In genomic region chr10:99576301-99576700, GRCm38 (mm10) we compare ENCODE assay signal across 21 mouse cellular contexts.
A peak's percentile ranks its signal among the peaks of the same experiment; 100 is the strongest.
DNase-seq lines count a peak whose midpoint lies in the region; ATAC-seq and TF ChIP-seq lines count a peak whose summit lies in the region.
"Had no signal": no experiment of that assay in that cellular context is flagged by ENCODE, and none has a peak within 500 bp of the region (broad histone marks: within the 10 kb centered on the region; RNA-seq: fewer than 3 reads in every experiment).

No protein-coding gene starts in this region.

- ATAC-seq in lung, postnatal 0 days: peak; percentile 61
- ATAC-seq: Patski had no signal

- TF ChIP-seq EP300 in lung, postnatal 0 days (IDR thresholded peaks at IDR 0.05): no peak; the same call in 1 of the 2 replicates

- H3K4me1 ChIP-seq in liver, adult 2 months (ENCODE audit: control insufficient read depth, insufficient read depth, low read length): no peaks in the 10 kb centered on the region; the same call in 1 of the 2 replicates
- no peaks in the 10 kb centered on the region for H3K4me1 ChIP-seq in lung, postnatal 0 days (ENCODE audit: insufficient read depth, low read depth, low read length)

- H3K27me3 ChIP-seq in liver, adult 2 months (ENCODE audit: control insufficient read depth, insufficient read depth, low read length): no peaks in the 10 kb centered on the region
- no peaks in the 10 kb centered on the region for H3K27me3 ChIP-seq in lung, postnatal 0 days (replicated peaks; ENCODE audit: insufficient read depth, low read length)
- H3K27me3 ChIP-seq: embryonic facial prominence, embryonic 12.5 days; forebrain, embryonic 13.5 days; Patski had no signal

- DNase-seq in liver, adult 2 months (ENCODE audit: extremely low read depth, low read depth, low spot score): peak; percentile 81
- DNase-seq in liver (no peak), NIH3T3 (ENCODE audit: low read depth) (peak; percentile 55), adipocyte (ENCODE audit: low spot score) (peak; percentile 8)
- DNase-seq in lung, postnatal 0 days (ENCODE audit: low spot score): peak; percentile 65
- no peak for DNase-seq in lung, postnatal 14 days
- DNase-seq in layer of hippocampus, postnatal 14 days (ENCODE audit: low spot score in 2 of 2): no peak
- DNase-seq: adrenal gland, adult 2 months; adrenal gland, postnatal 10 days; adrenal gland, postnatal 25 days; cerebellum, adult 11 months; cerebellum, adult 18-20 months; cerebellum, adult 8-10 months; cerebellum, adult 9-11 months; cerebellum, postnatal 25 days; forebrain, postnatal 0 days had no signal

- no peak overlapping the region for H3K4me2 ChIP-seq in lung, postnatal 0 days (replicated peaks; ENCODE audit: low read depth, low read length)
- H3K4me2 ChIP-seq: embryonic facial prominence, embryonic 12.5 days; forebrain, embryonic 13.5 days; forebrain, embryonic 15.5 days had no signal

- no peak overlapping the region for H3K27ac ChIP-seq in liver, adult 2 months (replicated peaks; ENCODE audit: insufficient read depth, low read depth, low read length)
- H3K27ac ChIP-seq in lung, postnatal 0 days (ENCODE audit: low read length): no peak overlapping the region
- H3K27ac ChIP-seq: embryonic facial prominence, embryonic 12.5 days; forebrain, embryonic 13.5 days; forebrain, embryonic 15.5 days had no signal

- H3K36me3 ChIP-seq in liver, adult 2 months (ENCODE audit: control insufficient read depth, insufficient read depth, low read length): no peaks in the 10 kb centered on the region
- no peaks in the 10 kb centered on the region for H3K36me3 ChIP-seq in lung, postnatal 0 days (ENCODE audit: insufficient read depth, low read length)
- H3K36me3 ChIP-seq: embryonic facial prominence, embryonic 10.5 days; embryonic facial prominence, embryonic 12.5 days; forebrain, embryonic 15.5 days had no signal

- H3K4me3 ChIP-seq in liver, adult 2 months (ENCODE audit: insufficient read depth, low read depth, low read length): no peak overlapping the region
- no peak overlapping the region for H3K4me3 ChIP-seq in lung, postnatal 0 days (ENCODE audit: low read depth, low read length)
- H3K4me3 ChIP-seq: embryonic facial prominence, embryonic 10.5 days; embryonic facial prominence, embryonic 12.5 days; forebrain, embryonic 13.5 days; forebrain, embryonic 15.5 days had no signal

- H3K9me3 ChIP-seq in lung, postnatal 0 days (ENCODE audit: low read length): no peaks in the 10 kb centered on the region
- H3K9me3 ChIP-seq: embryonic facial prominence, embryonic 10.5 days; embryonic facial prominence, embryonic 12.5 days; forebrain, embryonic 13.5 days; forebrain, embryonic 15.5 days had no signal

- WGBS in liver, adult 2 months: 12% methylated on average over 5 of the region's 5 CpGs
- WGBS in lung, postnatal 0 days: 47% methylated on average over 5 of the region's 5 CpGs

- H3K79me2 ChIP-seq in liver, adult 2 months (ENCODE audit: control insufficient read depth, insufficient read depth, low read length): no peaks in the 10 kb centered on the region

- H3K9ac ChIP-seq in liver, adult 2 months (ENCODE audit: low read depth, low read length): no peak overlapping the region
- H3K9ac ChIP-seq in lung, postnatal 0 days (replicated peaks; ENCODE audit: low read depth): no peak overlapping the region
- H3K9ac ChIP-seq: embryonic facial prominence, embryonic 12.5 days; forebrain, embryonic 13.5 days; forebrain, embryonic 15.5 days; forebrain, postnatal 0 days had no signal

- TF ChIP-seq POLR2A in liver, adult 2 months (IDR thresholded peaks at IDR 0.05; ENCODE audit: extremely low read depth, insufficient read depth, low read length): no peak

- TF ChIP-seq CTCF in liver, adult 2 months (IDR thresholded peaks at IDR 0.05; ENCODE audit: low read depth, low read length): no peak
- no peak for TF ChIP-seq CTCF in lung, postnatal 0 days (IDR thresholded peaks at IDR 0.05)

Comparison
In these comparisons a context has a peak if more than half of its experiments do, and no peak if none do; other contexts are left out.
1. DNase-seq: peak in liver, adult 2 months (single experiment), lung, postnatal 0 days (single experiment), NIH3T3 (single experiment) and adipocyte (single experiment); none in liver (single experiment), lung, postnatal 14 days (single experiment) and layer of hippocampus, postnatal 14 days (0 of 2).